Mouse (Mus musculus): ENCODE measurements around the gene Supt6.

DNA sequence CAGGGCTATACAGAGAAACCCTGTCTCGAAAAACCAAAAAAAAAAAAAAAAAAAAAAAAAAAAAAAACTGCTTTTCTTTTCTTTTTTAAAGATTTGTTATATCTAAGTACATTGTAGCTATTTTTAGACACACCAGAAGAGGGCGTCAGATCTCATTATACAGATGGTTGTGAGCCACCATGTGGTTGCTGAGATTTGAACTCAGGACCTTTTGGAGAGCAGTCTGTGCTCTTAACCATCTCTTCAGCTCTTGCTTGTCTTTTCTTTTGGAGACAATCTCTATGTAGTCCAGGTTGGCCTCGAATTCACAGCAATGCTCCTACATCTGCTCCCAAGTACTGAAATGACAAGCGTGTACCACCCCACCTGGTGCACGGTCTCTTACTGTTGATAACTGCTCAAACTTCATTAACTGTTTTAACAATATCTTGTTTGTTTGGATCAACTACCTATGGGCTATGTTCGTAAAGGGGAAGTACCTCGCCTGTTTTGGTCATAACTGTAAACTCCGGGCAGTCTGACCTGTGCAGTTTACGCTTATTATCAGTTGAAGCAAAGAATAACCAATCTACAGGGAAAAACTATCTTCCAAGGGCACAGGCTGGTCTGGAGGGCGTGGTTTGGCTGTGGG, 69.9 kb downstream of the Supt6 start:
- TF ChIP-seq CTCF (IDR thresholded peaks at IDR 0.05; ENCODE audit: insufficient read depth, low read length) (no peak), POLR2A (IDR thresholded peaks at IDR 0.05; ENCODE audit: borderline replicate concordance, extremely low read depth, low read depth, low read length) (no peak)

Measured in lung, adult 2 months (tissue).